Mouse (Mus musculus) C2C12 (cell line): ENCODE measurements around the gene Pla2g6. TPM values are rescaled to one million over a fixed set of nuclear protein-coding genes. Genes with fewer than 3 reads are reported as not detected.

Experiments used
- H3K27me3 ChIP-seq: one replicate; pipeline ENCODE4 v1.6.1; 2011; ENCODE audit not compliant: control insufficient read depth, insufficient read depth, insufficient read length
- H3K36me3 ChIP-seq: one replicate; pipeline ENCODE4 v1.6.1; 2011; ENCODE audit not compliant: control insufficient read depth, insufficient read depth
- H3K4me3 ChIP-seq: one replicate; pipeline ENCODE4 v1.5.1; 2011; ENCODE audit warnings: mild to moderate bottlenecking, control low read depth; ENCODE audit not compliant: poor library complexity, insufficient read depth, severe bottlenecking
- H3K79me2 ChIP-seq: one replicate; pipeline ENCODE4 v1.6.1; 2011; ENCODE audit not compliant: control insufficient read depth, insufficient read depth
- H3K79me3 ChIP-seq: one replicate; pipeline ENCODE4 v1.6.1; 2011; ENCODE audit warnings: low read depth, control low read depth
- H3ac ChIP-seq: one replicate; pipeline ENCODE3; 2011; ENCODE audit warnings: low read depth; ENCODE audit not compliant: control insufficient read depth, insufficient read length
- CEBPB ChIP-seq: IDR thresholded peaks from one replicate; pipeline ENCODE4 v1.6.1; 2011; ENCODE audit warnings: low read depth, mild to moderate bottlenecking, control low read depth, moderate library complexity
- CTCF ChIP-seq: IDR thresholded peaks from one replicate; pipeline ENCODE4 v1.5.1; 2011; ENCODE audit not compliant: control insufficient read depth, insufficient read depth, insufficient read length
- FOSL1 ChIP-seq: IDR thresholded peaks from one replicate; pipeline ENCODE4 v1.8.0; 2011; ENCODE audit warnings: mild to moderate bottlenecking, low read length; ENCODE audit not compliant: poor library complexity, insufficient read depth, severe bottlenecking
- MAX ChIP-seq: IDR thresholded peaks from one replicate; pipeline ENCODE4 v1.6.1; 2011; ENCODE audit warnings: mild to moderate bottlenecking, control low read depth
- MYOD1 ChIP-seq: IDR thresholded peaks from one replicate; pipeline ENCODE4 v1.6.1; 2011; ENCODE audit warnings: low read depth; ENCODE audit not compliant: control insufficient read depth, insufficient read length
- MYOG ChIP-seq: IDR thresholded peaks from one replicate; pipeline ENCODE4 v1.6.1; 2011; ENCODE audit not compliant: control insufficient read depth, insufficient read length; ENCODE audit errors: extremely low read depth
- USF1 ChIP-seq: IDR thresholded peaks from one replicate; pipeline ENCODE4 v1.6.1; 2011; ENCODE audit warnings: low read depth, mild to moderate bottlenecking, control low read depth, moderate library complexity
- polyA plus RNA-seq: library from polyadenylated mRNA; unstranded; fragments of >200 nt; fragmentation: generic; extraction: Trizol; gene quantifications from one replicate; pipeline ENCODE4 v1.2.1, GENCODE M21; 2012; ENCODE audit warnings: missing spikeins

Pla2g6 gene
- polyA plus RNA-seq, 1 experiment = 17.4 TPM

DNA sequence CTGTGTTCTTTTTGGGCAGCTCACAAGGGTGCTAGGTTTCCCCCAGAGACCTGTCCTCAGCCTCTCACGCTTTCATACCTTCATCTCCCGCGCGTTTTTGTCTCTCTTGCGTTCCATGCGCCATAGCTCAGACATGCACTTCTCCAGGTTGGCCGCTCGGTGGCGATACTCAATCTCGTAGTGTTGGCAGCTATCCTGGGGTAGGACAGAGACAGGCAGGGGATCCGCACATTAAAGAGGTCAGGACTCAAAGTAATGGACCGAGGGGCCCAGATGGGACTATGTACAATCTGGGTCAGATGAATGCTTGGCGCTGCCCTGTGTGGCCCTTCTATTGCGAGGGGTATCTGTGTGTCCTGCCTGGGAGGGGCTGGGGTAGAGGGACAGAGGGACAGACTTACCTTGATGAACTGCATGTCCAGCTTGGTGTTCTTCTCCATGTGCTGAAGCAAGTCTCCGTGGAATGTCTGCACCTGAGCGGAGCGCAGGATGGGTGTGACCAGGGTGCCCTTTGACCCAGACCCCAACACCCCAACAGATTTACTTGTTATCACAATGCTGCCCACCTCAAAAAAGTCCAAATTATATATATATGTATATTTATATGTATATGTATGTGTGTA lies 57.0 kb downstream of the Pla2g6 start:
- Histone ChIP-seq H3ac (no peak overlapping the region), H3K4me3 (no peak overlapping the region), H3K27me3 (peaks cover 46% of the 10 kb centered on the region)

DNA sequence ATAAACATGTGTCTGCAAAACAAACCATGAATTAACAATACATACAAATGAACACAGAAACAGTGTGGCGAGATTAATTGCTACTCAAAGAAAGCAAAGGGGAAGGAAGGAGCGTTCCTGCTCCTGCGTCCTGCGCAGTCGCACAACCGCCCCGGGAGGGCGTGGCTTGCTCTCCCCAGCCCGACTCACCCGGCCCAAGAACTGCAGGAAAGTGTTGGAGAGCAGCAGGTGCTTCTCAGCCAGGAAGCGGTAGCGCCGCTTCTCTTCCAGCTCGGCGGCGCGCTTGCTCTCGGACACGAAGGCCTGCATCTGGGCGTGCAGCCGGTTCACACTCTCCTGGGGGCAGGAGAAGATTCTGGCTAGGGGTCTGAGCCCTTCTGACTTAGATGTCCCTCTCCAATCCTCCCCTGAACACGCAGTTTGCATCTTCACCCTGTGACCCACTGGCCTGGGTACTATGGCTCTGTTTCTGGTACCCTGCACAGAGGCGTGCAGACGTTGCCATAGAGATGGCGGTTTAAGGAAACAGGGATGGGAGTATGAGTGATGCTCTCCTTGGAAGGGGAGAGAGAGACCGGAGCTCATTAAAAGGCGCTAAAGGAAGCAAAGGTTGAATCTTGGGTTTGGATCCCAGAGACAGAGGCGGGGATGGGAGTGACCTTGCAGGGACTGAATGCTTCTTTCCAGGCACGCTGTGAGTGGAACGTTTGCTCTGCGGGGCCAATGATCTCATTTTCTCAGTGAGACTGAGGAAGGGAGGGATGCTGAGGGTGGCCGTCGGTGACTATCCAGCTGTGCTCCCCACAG lies 57.7 kb downstream of the Pla2g6 start:
- H3K79me3 ChIP-seq = no peaks in the 10 kb centered on the region
- no peak overlapping the region for H3K4me3 ChIP-seq
- H3K79me2 ChIP-seq = no peaks in the 10 kb centered on the region
- peaks cover 53% of the 10 kb centered on the region for H3K27me3 ChIP-seq
- no peak overlapping the region for H3ac ChIP-seq
- H3K36me3 ChIP-seq = no peaks in the 10 kb centered on the region
- TF ChIP-seq MYOG (no peak), MAX (no peak), FOSL1 (no peak), CEBPB (no peak), MYOD1 (no peak), USF1 (no peak), CTCF (no peak)

More for the DNA sequence above, 57.0 kb downstream of the Pla2g6 start:
- H3K36me3 ChIP-seq = no peaks in the 10 kb centered on the region
- no peaks in the 10 kb centered on the region for H3K79me2 ChIP-seq
- no peaks in the 10 kb centered on the region for H3K79me3 ChIP-seq
- TF ChIP-seq CTCF = peak; percentile 57
- TF ChIP-seq USF1 = no peak

DNA sequence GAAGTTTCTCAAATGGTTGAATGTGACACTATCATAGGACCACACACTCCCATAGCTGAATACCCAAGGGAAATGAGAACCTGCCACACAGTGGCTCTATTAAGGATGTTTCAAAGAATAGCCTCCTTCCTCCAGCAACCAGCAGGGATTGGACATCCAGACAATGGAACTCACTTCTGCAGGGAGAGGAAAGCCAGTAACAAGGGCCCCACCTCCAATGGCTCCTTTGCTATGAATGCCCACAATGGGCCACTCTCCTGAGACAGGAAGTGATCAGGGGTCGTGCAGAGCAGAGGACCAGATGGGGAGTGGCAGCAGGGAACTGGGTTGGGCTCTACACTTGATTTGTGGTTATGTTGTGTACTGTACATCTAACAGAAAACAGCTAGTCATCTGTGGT lies 59.7 kb downstream of the Pla2g6 start:
- no peak for TF ChIP-seq FOSL1
- TF ChIP-seq MYOG = no peak
- no peak for TF ChIP-seq USF1
- TF ChIP-seq MYOD1 = no peak
- no peak for TF ChIP-seq CTCF
- TF ChIP-seq MAX = no peak
- TF ChIP-seq CEBPB = no peak
- Histone ChIP-seq H3K36me3 (no peaks in the 10 kb centered on the region), H3K79me3 (no peaks in the 10 kb centered on the region), H3ac (no peak overlapping the region), H3K79me2 (no peaks in the 10 kb centered on the region), H3K4me3 (no peak overlapping the region), H3K27me3 (peaks cover 56% of the 10 kb centered on the region)

DNA sequence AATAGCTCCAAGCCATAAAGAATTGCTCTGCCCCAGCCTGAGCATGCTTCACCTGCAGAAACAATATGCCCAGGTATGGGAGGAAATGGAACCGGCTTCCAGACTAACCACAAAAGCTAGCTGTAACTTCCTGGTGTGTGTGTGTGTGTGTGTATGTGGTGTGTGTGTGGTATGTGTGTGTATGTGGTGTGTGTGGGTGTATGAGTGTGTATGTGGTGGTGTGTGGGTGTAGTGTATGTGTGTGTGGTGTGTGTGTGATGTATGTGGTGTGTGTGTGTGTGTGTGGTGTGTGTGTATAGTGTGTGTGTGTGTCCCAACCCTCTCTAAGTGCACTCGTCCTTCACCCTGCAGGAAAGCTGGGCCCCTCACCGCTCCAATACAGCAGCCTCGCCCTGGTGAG lies 62.8 kb downstream of the Pla2g6 start:
- Histone ChIP-seq H3K4me3 (no peak overlapping the region), H3K36me3 (no peaks in the 10 kb centered on the region), H3K79me3 (no peaks in the 10 kb centered on the region), H3K27me3 (peaks cover 50% of the 10 kb centered on the region), H3K79me2 (no peaks in the 10 kb centered on the region), H3ac (no peak overlapping the region)
- no peak for TF ChIP-seq CTCF
- no peak for TF ChIP-seq MAX
- no peak for TF ChIP-seq CEBPB
- no peak for TF ChIP-seq FOSL1
- no peak for TF ChIP-seq MYOG
- no peak for TF ChIP-seq USF1
- TF ChIP-seq MYOD1 = no peak

DNA sequence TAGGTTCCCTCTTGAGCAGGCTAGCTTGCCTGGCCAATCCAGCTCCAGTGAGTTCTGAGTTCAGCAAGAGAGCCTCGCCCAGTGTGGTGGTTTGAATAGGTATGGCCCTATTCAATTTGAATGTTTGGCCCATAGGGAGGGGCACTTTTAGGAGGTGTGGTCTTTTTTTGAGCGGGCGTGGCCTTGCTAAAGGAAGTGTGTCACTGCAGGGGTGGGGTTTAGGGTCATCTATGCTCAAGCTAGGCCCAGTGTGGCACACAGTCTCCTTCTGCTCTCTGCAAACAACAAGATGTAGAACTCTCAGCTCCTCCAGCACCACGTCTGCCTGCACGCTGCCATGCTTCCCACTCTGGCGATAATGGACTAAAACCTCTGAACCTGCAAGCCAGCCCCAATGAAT lies 64.5 kb downstream of the Pla2g6 start:
- Histone ChIP-seq H3K36me3 (no peaks in the 10 kb centered on the region), H3K79me3 (no peaks in the 10 kb centered on the region), H3ac (no peak overlapping the region), H3K4me3 (no peak overlapping the region), H3K27me3 (peaks cover 51% of the 10 kb centered on the region), H3K79me2 (no peaks in the 10 kb centered on the region)
- TF ChIP-seq FOSL1 (no peak), CTCF (no peak), MAX (no peak), MYOD1 (no peak), USF1 (no peak), MYOG (no peak), CEBPB (no peak)

DNA sequence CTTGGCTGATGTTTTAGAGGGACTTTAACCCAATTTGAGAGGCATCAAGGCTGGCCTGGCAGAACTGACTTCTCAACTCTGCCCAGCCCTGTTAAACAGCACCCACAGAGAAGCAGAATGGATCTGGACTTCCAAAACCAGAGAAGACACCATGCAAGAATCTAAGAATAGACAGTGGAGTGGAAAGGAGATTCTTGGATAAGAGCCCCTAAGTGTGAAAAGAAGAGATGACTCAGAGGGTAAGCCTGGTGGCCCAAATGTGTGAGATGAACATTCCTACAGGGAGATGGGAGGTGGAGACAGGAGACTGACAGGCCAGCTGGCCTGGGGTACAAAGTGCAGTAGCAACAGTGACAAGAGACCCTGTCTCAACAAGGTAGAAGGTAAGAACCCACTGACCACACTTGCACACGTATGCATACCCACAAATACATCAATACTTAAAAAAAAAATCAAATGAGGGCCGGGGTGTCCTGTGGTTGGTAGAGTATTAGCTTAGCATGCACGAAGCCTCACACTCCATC lies 65.3 kb downstream of the Pla2g6 start:
- no peaks in the 10 kb centered on the region for H3K36me3 ChIP-seq

More for the DNA sequence above, 65.3 kb downstream of the Pla2g6 start:
- Histone ChIP-seq H3ac (no peak overlapping the region), H3K4me3 (no peak overlapping the region), H3K79me2 (no peaks in the 10 kb centered on the region), H3K79me3 (no peaks in the 10 kb centered on the region), H3K27me3 (peaks cover 42% of the 10 kb centered on the region)
- TF ChIP-seq MYOD1 (no peak), USF1 (no peak), MAX (no peak), FOSL1 (no peak), CTCF (no peak), CEBPB (no peak)
